Comparison of ENCODE assay signal across 12 mouse cellular contexts in the genomic region with DNA sequence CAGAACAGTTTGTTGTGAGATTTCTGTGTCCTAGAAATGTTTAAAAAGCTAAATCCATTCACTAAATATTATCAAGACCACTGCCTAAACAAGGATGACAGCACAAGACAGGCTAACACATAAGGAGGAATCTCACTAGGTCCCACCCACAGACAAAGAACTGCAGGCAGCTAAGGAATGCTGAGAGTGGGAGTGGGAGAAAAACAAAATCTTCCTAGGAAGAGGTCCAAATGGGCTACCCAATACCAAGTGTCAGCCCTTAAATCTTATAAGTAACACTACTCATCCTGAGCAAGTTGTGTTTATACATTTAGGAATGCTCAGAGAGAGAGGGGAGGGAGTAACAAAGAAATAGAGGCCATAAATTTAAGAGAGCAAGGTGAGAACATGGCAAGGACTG.
"Had no signal": no experiment of that assay in that cellular context is flagged by ENCODE, and none has a peak within 500 bp of the region (broad histone marks: within the 10 kb centered on the region; RNA-seq: fewer than 3 reads in every experiment).

No protein-coding gene starts in this region.

- H3K4me1 ChIP-seq: limb, embryonic 12.5 days had no signal

- H3K9me3 ChIP-seq: limb, embryonic 12.5 days; liver, embryonic 13.5 days; midbrain, embryonic 13.5 days had no signal

- H3K4me2 ChIP-seq: limb, embryonic 12.5 days; liver, embryonic 13.5 days; midbrain, embryonic 13.5 days had no signal

- H3K4me3 ChIP-seq: limb, embryonic 12.5 days; liver, embryonic 13.5 days; midbrain, embryonic 13.5 days had no signal

- H3K27ac ChIP-seq: limb, embryonic 12.5 days; liver, embryonic 13.5 days; midbrain, embryonic 13.5 days had no signal

- DNase-seq: kidney, adult 11 months; kidney, postnatal 10 days; layer of hippocampus, adult 9-11 months; layer of hippocampus, postnatal 36 days; liver; liver, embryonic 13.5 days; liver, postnatal 0 days; lung, postnatal 36 days; right cerebral cortex, postnatal 14 days; thymus, postnatal 36 days had no signal

- H3K36me3 ChIP-seq: limb, embryonic 12.5 days; liver, embryonic 13.5 days; midbrain, embryonic 13.5 days had no signal

- H3K27me3 ChIP-seq: limb, embryonic 12.5 days; liver, embryonic 13.5 days; midbrain, embryonic 13.5 days had no signal

- H3K9ac ChIP-seq: limb, embryonic 12.5 days; liver, embryonic 13.5 days; liver, postnatal 0 days; midbrain, embryonic 13.5 days had no signal

- ATAC-seq: liver, postnatal 0 days; midbrain, embryonic 13.5 days had no signal
